Mouse (Mus musculus): ENCODE data around the gene Snrpd2. TPM values are rescaled to one million over a fixed set of nuclear protein-coding genes. Genes with fewer than 3 reads are reported as not detected.

Snrpd2 gene
- polyA plus RNA-seq, 2 experiments: 143 to 151 TPM

GRCm38 (mm10) chr7:19177216-19177615 lies 27.7 kb downstream of the Snrpd2 start:
- Histone ChIP-seq H3K4me2 (replicated peaks; ENCODE audit: low read depth, low read length, severe bottlenecking) (no peak overlapping the region), H3K9me3 (ENCODE audit: control insufficient read depth, low read length) (peaks cover 8% of the 10 kb centered on the region; the same call in 1 of the 2 replicates), H3K27me3 (ENCODE audit: control insufficient read depth, insufficient read depth, low read length) (peaks cover 52% of the 10 kb centered on the region), H3K27ac (replicated peaks; ENCODE audit: low read depth, low read length) (no peak overlapping the region), H3K36me3 (ENCODE audit: control insufficient read depth, insufficient read depth, low read length) (no peaks in the 10 kb centered on the region), H3K4me1 (ENCODE audit: control insufficient read depth, insufficient read depth, low read length) (peaks cover 9% of the 10 kb centered on the region; the same call in 1 of the 2 replicates), H3K4me3 (replicated peaks; ENCODE audit: low read length) (no peak overlapping the region), H3K9ac (ENCODE audit: low read depth, low read length, severe bottlenecking) (no peak overlapping the region)
- ATAC-seq (ENCODE audit: low FRiP score, low read depth) (no peak), DNase-seq (ENCODE audit: low spot score) (no peak)
- TF ChIP-seq POLR2A (IDR thresholded peaks at IDR 0.05; ENCODE audit: borderline replicate concordance, extremely low read depth, insufficient read depth, insufficient read length): no peak
- 63% methylated on average over 7 of the region's 7 CpGs for WGBS

GRCm38 (mm10) chr7:19178035-19178434 lies 28.5 kb downstream of the Snrpd2 start:
- peaks cover 8% of the 10 kb centered on the region; the same call in 1 of the 2 replicates for H3K9me3 ChIP-seq (ENCODE audit: control insufficient read depth, low read length)
- ATAC-seq (ENCODE audit: low FRiP score, low read depth) (no peak), DNase-seq (ENCODE audit: low spot score) (no peak)
- TF ChIP-seq POLR2A (IDR thresholded peaks at IDR 0.05; ENCODE audit: borderline replicate concordance, extremely low read depth, insufficient read depth, insufficient read length): no peak
- no peak overlapping the region for H3K27ac ChIP-seq (replicated peaks; ENCODE audit: low read depth, low read length)
- WGBS: 9% methylated on average over 18 of the region's 18 CpGs
- 0 out of 2 replicates have a peak overlapping the region, but pooled peaks have one; percentile 6 for H3K4me3 ChIP-seq (replicated peaks; ENCODE audit: low read length)
- peaks cover 52% of the 10 kb centered on the region for H3K27me3 ChIP-seq (ENCODE audit: control insufficient read depth, insufficient read depth, low read length)
- peaks cover 6% of the 10 kb centered on the region; the same call in 1 of the 2 replicates for H3K4me1 ChIP-seq (ENCODE audit: control insufficient read depth, insufficient read depth, low read length)
- no peaks in the 10 kb centered on the region for H3K36me3 ChIP-seq (ENCODE audit: control insufficient read depth, insufficient read depth, low read length)
- 0 out of 2 replicates have a peak overlapping the region, but pooled peaks have one; percentile 3 for H3K4me2 ChIP-seq (replicated peaks; ENCODE audit: low read depth, low read length, severe bottlenecking)
- H3K9ac ChIP-seq (ENCODE audit: low read depth, low read length, severe bottlenecking): no peak overlapping the region

GRCm38 (mm10) chr7:19178443-19179092 lies 29.0 kb downstream of the Snrpd2 start:
- no peak overlapping the region for H3K27ac ChIP-seq (replicated peaks; ENCODE audit: low read depth, low read length)
- H3K36me3 ChIP-seq (ENCODE audit: control insufficient read depth, insufficient read depth, low read length): 0 out of 2 replicates have a peak, but pooled peaks cover 1% of the 10 kb centered on the region
- no peak overlapping the region for H3K9ac ChIP-seq (ENCODE audit: low read depth, low read length, severe bottlenecking)
- H3K4me2 ChIP-seq (replicated peaks; ENCODE audit: low read depth, low read length, severe bottlenecking): peak overlapping the region; percentile 43
- DNase-seq (ENCODE audit: low spot score): no peak
- ATAC-seq (ENCODE audit: low FRiP score, low read depth): no peak
- no peak for TF ChIP-seq POLR2A (IDR thresholded peaks at IDR 0.05; ENCODE audit: borderline replicate concordance, extremely low read depth, insufficient read depth, insufficient read length)
- 6% methylated on average over 27 of the region's 27 CpGs for WGBS
- peaks cover 52% of the 10 kb centered on the region for H3K27me3 ChIP-seq (ENCODE audit: control insufficient read depth, insufficient read depth, low read length)
- 0 out of 2 replicates have a peak overlapping the region, but pooled peaks have one; percentile 6 for H3K4me3 ChIP-seq (replicated peaks; ENCODE audit: low read length)
- peaks cover 8% of the 10 kb centered on the region; the same call in 1 of the 2 replicates for H3K9me3 ChIP-seq (ENCODE audit: control insufficient read depth, low read length)
- peaks cover 6% of the 10 kb centered on the region; the same call in 1 of the 2 replicates for H3K4me1 ChIP-seq (ENCODE audit: control insufficient read depth, insufficient read depth, low read length)

- WGBS: under 1% methylated on average over 32 of the region's 32 CpGs
- Histone ChIP-seq H3K4me1 (ENCODE audit: control insufficient read depth, insufficient read depth, low read length) (peaks cover 6% of the 10 kb centered on the region; the same call in 1 of the 2 replicates), H3K9ac (ENCODE audit: low read depth, low read length, severe bottlenecking) (no peak overlapping the region), H3K27ac (replicated peaks; ENCODE audit: low read depth, low read length) (no peak overlapping the region), H3K4me2 (replicated peaks; ENCODE audit: low read depth, low read length, severe bottlenecking) (peak overlapping the region; percentile 43), H3K36me3 (ENCODE audit: control insufficient read depth, insufficient read depth, low read length) (0 out of 2 replicates have a peak, but pooled peaks cover 5% of the 10 kb centered on the region), H3K27me3 (ENCODE audit: control insufficient read depth, insufficient read depth, low read length) (peaks cover 52% of the 10 kb centered on the region), H3K4me3 (replicated peaks; ENCODE audit: low read length) (peak overlapping the region; percentile 26), H3K9me3 (ENCODE audit: control insufficient read depth, low read length) (peaks cover 8% of the 10 kb centered on the region; the same call in 1 of the 2 replicates)
- TF ChIP-seq POLR2A (IDR thresholded peaks at IDR 0.05; ENCODE audit: borderline replicate concordance, extremely low read depth, insufficient read depth, insufficient read length): no peak
- ATAC-seq (ENCODE audit: low FRiP score, low read depth): no peak
- no peak for DNase-seq (ENCODE audit: low spot score)
Measured at GRCm38 (mm10) chr7:19179173-19179572, 29.7 kb downstream of the Snrpd2 start.

GRCm38 (mm10) chr7:19179936-19180335 lies 30.4 kb downstream of the Snrpd2 start:
- Histone ChIP-seq H3K4me2 (replicated peaks; ENCODE audit: low read depth, low read length, severe bottlenecking) (no peak overlapping the region), H3K27ac (replicated peaks; ENCODE audit: low read depth, low read length) (no peak overlapping the region), H3K9me3 (ENCODE audit: control insufficient read depth, low read length) (peaks cover 8% of the 10 kb centered on the region; the same call in 1 of the 2 replicates), H3K27me3 (ENCODE audit: control insufficient read depth, insufficient read depth, low read length) (peaks cover 52% of the 10 kb centered on the region), H3K4me1 (ENCODE audit: control insufficient read depth, insufficient read depth, low read length) (peaks cover 12% of the 10 kb centered on the region), H3K9ac (ENCODE audit: low read depth, low read length, severe bottlenecking) (no peak overlapping the region), H3K4me3 (replicated peaks; ENCODE audit: low read length) (peak overlapping the region; percentile 26; the same call in 1 of the 2 replicates), H3K36me3 (ENCODE audit: control insufficient read depth, insufficient read depth, low read length) (0 out of 2 replicates have a peak, but pooled peaks cover 5% of the 10 kb centered on the region)
- DNase-seq (ENCODE audit: low spot score) (no peak), ATAC-seq (ENCODE audit: low FRiP score, low read depth) (no peak)
- 32% methylated on average over 6 of the region's 6 CpGs for WGBS
- TF ChIP-seq POLR2A (IDR thresholded peaks at IDR 0.05; ENCODE audit: borderline replicate concordance, extremely low read depth, insufficient read depth, insufficient read length): no peak
